Mouse (Mus musculus) MEL (cell line): ENCODE data around the gene Nxpe5. TPM values are rescaled to one million over a fixed set of nuclear protein-coding genes. Genes with fewer than 3 reads are reported as not detected.

Experiments
- DNase-seq: peaks from one replicate; pipeline ENCODE4 v3.0.0; 2011; ENCODE audit warnings: low read depth, low spot score
- H3K27ac ChIP-seq: 2 replicates; pipeline ENCODE4 v1.5.1; 2012; ENCODE audit warnings: low read depth, mild to moderate bottlenecking, control low read depth, low read length, moderate library complexity; ENCODE audit not compliant: control insufficient read depth
- H3K27me3 ChIP-seq, 2 experiments: fragments of 150-350 bp in 1 of 2; sonication (generic) in 1 of 2; 2 replicates each; pipeline ENCODE4 v1.6.1; 2012; ENCODE audit warnings: low read length in 2 of 2, mild to moderate bottlenecking in 2 of 2, improper control_type of control experiment in 1 of 2, moderate library complexity in 1 of 2; ENCODE audit not compliant: insufficient read depth in 2 of 2, control insufficient read depth in 1 of 2
- H3K36me3 ChIP-seq, 2 experiments: 2 replicates each; pipeline ENCODE4 v1.6.1; 2012 to 2014; ENCODE audit warnings: low read length in 2 of 2, improper control_type of control experiment in 1 of 2, inconsistent platforms in 1 of 2, mild to moderate bottlenecking in 1 of 2; ENCODE audit not compliant: insufficient read depth in 2 of 2, control insufficient read depth in 1 of 2
- H3K4me1 ChIP-seq, 2 experiments: fragments of 150-350 bp in 1 of 2; sonication (generic) in 1 of 2; 2 replicates each; pipeline ENCODE4 v1.6.1; 2012; ENCODE audit warnings: low read length in 2 of 2, improper control_type of control experiment in 1 of 2, mild to moderate bottlenecking in 1 of 2; ENCODE audit not compliant: insufficient read depth in 2 of 2, control insufficient read depth in 1 of 2
- H3K4me3 ChIP-seq, 2 experiments: fragments of 150-350 bp in 1 of 2; sonication (generic) in 1 of 2; 2 replicates each; pipeline ENCODE4 v1.5.1; 2012; ENCODE audit warnings: low read depth in 2 of 2, low read length in 2 of 2, mild to moderate bottlenecking in 2 of 2, moderate library complexity in 2 of 2, control low read depth in 1 of 2, improper control_type of control experiment in 1 of 2; ENCODE audit not compliant: control insufficient read depth in 1 of 2, insufficient read depth in 1 of 2
- H3K79me2 ChIP-seq: 2 replicates; pipeline ENCODE4 v1.6.1; 2012; ENCODE audit warnings: mild to moderate bottlenecking, low read length, moderate library complexity; ENCODE audit not compliant: control insufficient read depth, poor library complexity, insufficient read depth
- H3K9ac ChIP-seq: 2 replicates; pipeline ENCODE4 v1.6.1; 2012; ENCODE audit warnings: low read depth, mild to moderate bottlenecking, control low read depth, low read length, moderate library complexity; ENCODE audit not compliant: control insufficient read depth, poor library complexity, severe bottlenecking
- H3K9me3 ChIP-seq: fragments of 150-350 bp; sonication (generic); replicated peaks from 2 replicates; pipeline ENCODE4 v1.6.1; 2012; ENCODE audit warnings: mild to moderate bottlenecking, low read length, improper control_type of control experiment, moderate library complexity; ENCODE audit not compliant: insufficient read depth
- BHLHE40 ChIP-seq: IDR thresholded peaks from 2 replicates; pipeline ENCODE4 v1.6.1; 2012; ENCODE audit warnings: low read depth, mild to moderate bottlenecking, inconsistent platforms, low read length, improper control_type of control experiment, borderline replicate concordance
- CHD1 ChIP-seq: IDR thresholded peaks from 2 replicates; pipeline ENCODE4 v1.6.1; 2012; ENCODE audit warnings: low read depth, mild to moderate bottlenecking, inconsistent platforms, low read length, improper control_type of control experiment
- CHD2 ChIP-seq: IDR thresholded peaks from 2 replicates; pipeline ENCODE4 v1.6.1; 2011; ENCODE audit warnings: low read length, improper control_type of control experiment
- E2F4 ChIP-seq: IDR thresholded peaks from 2 replicates; pipeline ENCODE4 v1.6.1; 2011; ENCODE audit warnings: low read depth, low read length, improper control_type of control experiment, borderline replicate concordance
- ELF1 ChIP-seq: IDR thresholded peaks from 2 replicates; pipeline ENCODE4 v1.6.1; 2014; ENCODE audit warnings: low read depth, mild to moderate bottlenecking, inconsistent platforms, low read length, improper control_type of control experiment, moderate library complexity
- EP300 ChIP-seq, 2 experiments: IDR thresholded peaks; 2 replicates each; pipeline ENCODE4 v1.6.1; 2011; ENCODE audit warnings: improper control_type of control experiment in 2 of 2, low read length in 2 of 2, low read depth in 1 of 2, mild to moderate bottlenecking in 1 of 2
- HCFC1 ChIP-seq: IDR thresholded peaks from 2 replicates; pipeline ENCODE4 v1.6.1; 2012; ENCODE audit warnings: low read depth, mild to moderate bottlenecking, inconsistent platforms, low read length, improper control_type of control experiment, moderate library complexity
- JUND ChIP-seq: IDR thresholded peaks from 2 replicates; pipeline ENCODE4 v1.6.1; 2011; ENCODE audit warnings: low read depth, mild to moderate bottlenecking, improper control_type of control experiment, low read length
- KAT2A ChIP-seq: conservative IDR thresholded peaks from 2 replicates; pipeline ENCODE4 v1.6.1; 2012; ENCODE audit warnings: low read depth, low read length, improper control_type of control experiment, inconsistent platforms
- MAX ChIP-seq: IDR thresholded peaks from 2 replicates; pipeline ENCODE4 v1.6.1; 2011; ENCODE audit warnings: low read length, improper control_type of control experiment
- MAZ ChIP-seq: IDR thresholded peaks from 2 replicates; pipeline ENCODE4 v1.6.1; 2012; ENCODE audit warnings: low read depth, mild to moderate bottlenecking, inconsistent platforms, low read length, improper control_type of control experiment
- MEF2A ChIP-seq: IDR thresholded peaks from 2 replicates; pipeline ENCODE4 v1.6.1; 2014; ENCODE audit warnings: low read depth, mild to moderate bottlenecking, inconsistent platforms, low read length, improper control_type of control experiment; ENCODE audit not compliant: poor library complexity, insufficient replicate concordance, severe bottlenecking; ENCODE audit errors: extremely low read depth
- NELFE ChIP-seq: IDR thresholded peaks from 2 replicates; pipeline ENCODE4 v1.6.1; 2011; ENCODE audit warnings: low read depth, low read length, improper control_type of control experiment
- POLR2A ChIP-seq, 2 experiments: IDR thresholded peaks; 2 replicates each; pipeline ENCODE4 v1.6.1; 2011 to 2012; ENCODE audit warnings: low read length in 2 of 2, mild to moderate bottlenecking in 2 of 2, control low read depth in 1 of 2, improper control_type of control experiment in 1 of 2, low read depth in 1 of 2, moderate library complexity in 1 of 2; ENCODE audit not compliant: control insufficient read depth in 1 of 2, insufficient read depth in 1 of 2, poor library complexity in 1 of 2
- POLR2AphosphoS5 ChIP-seq: IDR thresholded peaks from 2 replicates; pipeline ENCODE4 v1.6.1; 2012; ENCODE audit warnings: low read depth, borderline replicate concordance, mild to moderate bottlenecking, inconsistent platforms, low read length, moderate library complexity, mixed read lengths
- RCOR1 ChIP-seq: IDR thresholded peaks from 2 replicates; pipeline ENCODE4 v1.6.1; 2012; ENCODE audit warnings: low read depth, mild to moderate bottlenecking, inconsistent platforms, low read length, improper control_type of control experiment
- SIN3A ChIP-seq: IDR thresholded peaks from 2 replicates; pipeline ENCODE4 v1.6.1; 2012; ENCODE audit warnings: low read length, improper control_type of control experiment, inconsistent platforms
- SMC3 ChIP-seq: IDR thresholded peaks from 2 replicates; pipeline ENCODE4 v1.6.1; 2011; ENCODE audit warnings: low read depth, low read length, improper control_type of control experiment
- TCF12 ChIP-seq: IDR thresholded peaks from 2 replicates; pipeline ENCODE4 v1.6.1; 2014; ENCODE audit warnings: low read depth, mild to moderate bottlenecking, inconsistent platforms, low read length, improper control_type of control experiment, moderate library complexity
- ZKSCAN1 ChIP-seq: IDR thresholded peaks from 2 replicates; pipeline ENCODE4 v1.6.1; 2012; ENCODE audit warnings: low read depth, mild to moderate bottlenecking, inconsistent platforms, low read length, improper control_type of control experiment, moderate library complexity
- ZMIZ1 ChIP-seq: IDR thresholded peaks from 2 replicates; pipeline ENCODE4 v1.6.1; 2012; ENCODE audit warnings: low read depth, mild to moderate bottlenecking, inconsistent platforms, low read length, improper control_type of control experiment, moderate library complexity
- ZNF384 ChIP-seq: IDR thresholded peaks from 2 replicates; pipeline ENCODE4 v1.6.1; 2012; ENCODE audit warnings: low read depth, mild to moderate bottlenecking, inconsistent platforms, low read length, improper control_type of control experiment
- polyA plus RNA-seq, 2 experiments: library from polyadenylated mRNA; stranded (reverse) in 1 of 2; unstranded in 1 of 2; fragments of >175 nt in 1 of 2; fragments of >200 nt in 1 of 2; gene quantifications; 2 replicates each; pipeline versions ENCODE4 v1.2.1 to v1.2.4; 2012; ENCODE audit warnings: low replicate concordance in 2 of 2, low read depth in 1 of 2; ENCODE audit not compliant: insufficient read length in 2 of 2, insufficient read depth in 1 of 2, missing spikeins in 1 of 2
- total RNA-seq: library from RNA; depleted of rRNA; stranded (reverse); fragments of 300-350 nt; gene quantifications from 2 replicates; pipeline ENCODE4 v1.2.3, GENCODE M21; 2012

The Nxpe5 gene
- total and polyA plus RNA-seq, 3 experiments = not detected

DNA sequence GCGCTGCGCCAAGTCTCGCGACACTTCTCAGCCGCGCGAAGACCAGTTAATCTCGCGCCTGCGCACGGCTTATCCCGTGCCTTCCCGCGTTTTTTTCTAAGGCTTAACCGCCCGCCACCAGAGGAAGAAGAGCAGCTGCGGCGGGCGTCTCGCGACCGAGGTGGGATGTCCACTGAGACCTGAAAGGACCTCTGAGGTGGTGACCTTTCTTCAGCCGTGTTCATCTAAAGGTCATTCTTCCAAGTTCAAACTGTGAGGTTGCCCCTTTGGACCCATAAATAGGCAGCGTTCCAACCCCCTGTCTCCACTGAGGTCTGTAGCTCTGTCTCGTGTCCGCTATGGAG lies 54.7 kb downstream of the Nxpe5 start:
- Histone ChIP-seq H3K27ac (no peak overlapping the region), H3K36me3 (no peaks in the 10 kb centered on the region), H3K79me2 (no peaks in the 10 kb centered on the region)
- TF ChIP-seq ZKSCAN1 = no peak
- TF ChIP-seq, all 39 proteins: peak for 0
- H3K9ac ChIP-seq = no peak overlapping the region
- DNase-seq = no peak
- no peak overlapping the region for H3K4me3 ChIP-seq
- no peaks in the 10 kb centered on the region for H3K9me3 ChIP-seq
- no peaks in the 10 kb centered on the region; a peak in 1 of 4 replicates for H3K27me3 ChIP-seq
- H3K4me1 ChIP-seq = no peaks in the 10 kb centered on the region

DNA sequence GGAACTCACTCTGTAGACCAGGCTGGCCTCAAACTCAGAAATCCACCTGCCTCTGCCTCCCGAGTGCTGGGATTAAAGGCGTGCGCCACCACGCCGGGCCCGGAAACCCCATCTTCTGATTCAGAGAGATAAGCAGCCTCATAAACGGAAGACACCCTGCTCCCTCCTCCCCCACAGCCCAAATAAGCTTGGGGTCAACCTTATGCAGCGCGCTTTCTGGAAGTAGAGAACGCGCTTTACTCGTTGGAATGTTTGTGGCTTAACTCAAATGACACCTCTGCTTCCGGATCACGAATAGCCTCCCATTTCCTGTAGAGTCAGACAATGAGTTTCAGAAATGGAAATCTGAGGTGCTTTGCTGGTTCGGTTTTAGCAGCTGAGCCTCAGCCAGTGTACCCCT lies 55.1 kb downstream of the Nxpe5 start:
- Histone ChIP-seq H3K27ac (no peak overlapping the region), H3K4me3 (no peak overlapping the region), H3K9ac (no peak overlapping the region), H3K27me3 (no peaks in the 10 kb centered on the region; a peak in 1 of 4 replicates), H3K4me1 (no peaks in the 10 kb centered on the region), H3K36me3 (no peaks in the 10 kb centered on the region), H3K79me2 (no peaks in the 10 kb centered on the region), H3K9me3 (no peaks in the 10 kb centered on the region)
- TF ChIP-seq CHD1 (no peak), JUND (no peak), RCOR1 (no peak), MAZ (no peak), SIN3A (no peak), SMC3 (no peak), TCF12 (no peak)
- DNase-seq = no peak

DNA sequence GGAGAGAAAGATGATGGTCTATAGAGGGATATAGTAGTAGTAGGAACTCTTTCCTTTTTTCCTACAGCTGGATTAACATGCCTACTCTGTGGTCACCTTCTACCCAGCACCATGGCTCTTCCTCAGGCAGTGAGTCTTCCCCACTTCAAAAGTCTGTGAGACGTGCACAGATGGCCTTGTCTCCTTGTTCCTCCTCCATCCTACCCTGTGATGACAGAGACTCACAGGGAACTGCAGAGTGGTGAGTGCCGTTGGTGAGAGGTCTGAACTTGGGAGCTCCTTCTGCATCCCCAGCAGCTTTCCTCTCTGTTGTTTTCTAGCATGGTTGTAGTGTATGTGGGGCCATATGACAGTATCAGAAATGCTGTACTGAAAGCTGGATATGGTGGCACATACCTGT lies 56.1 kb downstream of the Nxpe5 start:
- no peaks in the 10 kb centered on the region; a peak in 1 of 4 replicates for H3K27me3 ChIP-seq
- no peaks in the 10 kb centered on the region for H3K36me3 ChIP-seq
- no peak overlapping the region for H3K4me3 ChIP-seq
- H3K4me1 ChIP-seq = no peaks in the 10 kb centered on the region
- no peaks in the 10 kb centered on the region for H3K9me3 ChIP-seq
- H3K9ac ChIP-seq = no peak overlapping the region
- TF ChIP-seq JUND (no peak), ELF1 (no peak), MAZ (no peak), SIN3A (no peak), KAT2A (no peak), CHD1 (no peak), EP300 (IDR thresholded peaks at IDR 0.05; ENCODE audit: low read depth in 1 of 2, low read length in 2 of 2) (no peak), NELFE (no peak), POLR2AphosphoS5 (no peak), HCFC1 (no peak), CHD2 (no peak), BHLHE40 (no peak), E2F4 (no peak), ZNF384 (no peak), ZKSCAN1 (no peak), POLR2A (IDR thresholded peaks at IDR 0.05; ENCODE audit: control insufficient read depth in 1 of 2, insufficient read depth in 1 of 2, low read depth in 1 of 2, low read length in 2 of 2, poor library complexity in 1 of 2) (no peak), RCOR1 (no peak), ZMIZ1 (no peak), MAX (no peak), MEF2A (no peak)
- no peak for DNase-seq
- no peaks in the 10 kb centered on the region for H3K79me2 ChIP-seq
- no peak overlapping the region for H3K27ac ChIP-seq
